Mouse (Mus musculus) forebrain, embryonic 10.5 days (tissue): ENCODE measurements around the gene Klhl3. TPM values are rescaled to one million over a fixed set of nuclear protein-coding genes. Genes with fewer than 3 reads are reported as not detected.

Experiments
- DNase-seq: peaks from one replicate; pipeline ENCODE4 v3.0.0-alpha.2; 2017; ENCODE audit warnings: low spot score; ENCODE audit errors: extremely low spot score
- H3K27ac ChIP-seq: fragments of 300-500 bp; sonication (generic); 2 replicates; pipeline ENCODE4 v1.5.1; 2016; ENCODE audit warnings: mild to moderate bottlenecking
- H3K27me3 ChIP-seq: fragments of 300-500 bp; sonication (generic); 2 replicates; pipeline ENCODE4 v1.6.1; 2016; ENCODE audit warnings: mild to moderate bottlenecking; ENCODE audit not compliant: poor library complexity, severe bottlenecking
- H3K36me3 ChIP-seq: fragments of 300-500 bp; sonication (generic); replicated peaks from 2 replicates; pipeline ENCODE4 v1.6.1; 2016; ENCODE audit warnings: mild to moderate bottlenecking, moderate library complexity
- H3K4me1 ChIP-seq: fragments of 300-500 bp; sonication (generic); 2 replicates; pipeline ENCODE4 v1.6.1; 2016
- H3K4me3 ChIP-seq: fragments of 300-500 bp; sonication (generic); 2 replicates; pipeline ENCODE4 v1.5.1; 2016; ENCODE audit warnings: mild to moderate bottlenecking, moderate library complexity
- H3K9me3 ChIP-seq: fragments of 300-500 bp; sonication (generic); 2 replicates; pipeline ENCODE4 v1.6.1; 2016; ENCODE audit warnings: mild to moderate bottlenecking, moderate library complexity
- WGBS: fragments of 180-500 bp; shearing (Covaris S2); methylation state at CpG from one replicate; pipeline ENCODE4 v1.1.7; 2016; 5-methylcytosine and 5-hydroxymethylcytosine counted together
- polyA plus RNA-seq: library from polyadenylated mRNA; unstranded; fragments of >200 nt; fragmentation: Nextera tagmentation; extraction: Ambion mirVana; gene quantifications from 2 replicates; pipeline ENCODE4 v1.2.1, GENCODE M21; 2016

Gene Klhl3
- polyA plus RNA-seq, 1 experiment from 2014 or later = 2.1 TPM

GRCm38 (mm10) chr13:57996536-57996935 is 116.9 kb downstream of the Klhl3 start:
- H3K27me3 ChIP-seq = no peaks in the 10 kb centered on the region
- WGBS = 90% methylated on average over 11 of the region's 11 CpGs
- H3K9me3 ChIP-seq = no peaks in the 10 kb centered on the region
- H3K27ac ChIP-seq = no peak overlapping the region
- no peak overlapping the region for H3K4me3 ChIP-seq
- no peaks in the 10 kb centered on the region for H3K36me3 ChIP-seq
- no peak for DNase-seq
- H3K4me1 ChIP-seq = no peaks in the 10 kb centered on the region

- Histone ChIP-seq H3K9me3 (no peaks in the 10 kb centered on the region), H3K27ac (no peak overlapping the region), H3K36me3 (no peaks in the 10 kb centered on the region), H3K4me1 (no peaks in the 10 kb centered on the region), H3K27me3 (no peaks in the 10 kb centered on the region), H3K4me3 (no peak overlapping the region)
- DNase-seq = no peak
- 89% methylated on average over 13 of the region's 13 CpGs for WGBS
Measured at GRCm38 (mm10) chr13:57995864-57996263, 117.5 kb downstream of the Klhl3 start.

- H3K27ac ChIP-seq = no peak overlapping the region
- DNase-seq = no peak
- H3K27me3 ChIP-seq = no peaks in the 10 kb centered on the region
- WGBS = 71% methylated on average over 10 of the region's 10 CpGs
- peaks cover 31% of the 10 kb centered on the region for H3K4me1 ChIP-seq
- no peaks in the 10 kb centered on the region for H3K9me3 ChIP-seq
- H3K4me3 ChIP-seq = no peak overlapping the region
- H3K36me3 ChIP-seq = no peaks in the 10 kb centered on the region
Measured at GRCm38 (mm10) chr13:57984637-57985036, 128.8 kb downstream of the Klhl3 start.

GRCm38 (mm10) chr13:57984163-57984562 is 129.2 kb downstream of the Klhl3 start:
- no peaks in the 10 kb centered on the region for H3K27me3 ChIP-seq
- no peak overlapping the region for H3K27ac ChIP-seq
- no peaks in the 10 kb centered on the region for H3K9me3 ChIP-seq
- WGBS = 62% methylated on average over 8 of the region's 8 CpGs
- no peak for DNase-seq
- no peaks in the 10 kb centered on the region for H3K36me3 ChIP-seq
- no peak overlapping the region for H3K4me3 ChIP-seq
- peaks cover 32% of the 10 kb centered on the region for H3K4me1 ChIP-seq

- Histone ChIP-seq H3K4me1 (peaks cover 38% of the 10 kb centered on the region), H3K4me3 (no peak overlapping the region), H3K9me3 (no peaks in the 10 kb centered on the region), H3K36me3 (no peaks in the 10 kb centered on the region), H3K27ac (no peak overlapping the region), H3K27me3 (no peaks in the 10 kb centered on the region)
- DNase-seq = no peak
- 86% methylated on average over 12 of the region's 12 CpGs for WGBS
Measured at GRCm38 (mm10) chr13:57983330-57983729, 130.1 kb downstream of the Klhl3 start.

GRCm38 (mm10) chr13:57982904-57983303 is 130.5 kb downstream of the Klhl3 start:
- Histone ChIP-seq H3K36me3 (no peaks in the 10 kb centered on the region), H3K27ac (no peak overlapping the region), H3K9me3 (no peaks in the 10 kb centered on the region), H3K4me3 (no peak overlapping the region), H3K27me3 (no peaks in the 10 kb centered on the region), H3K4me1 (peaks cover 38% of the 10 kb centered on the region)
- no peak for DNase-seq
- 75% methylated on average over 11 of the region's 11 CpGs for WGBS

- Histone ChIP-seq H3K27me3 (no peaks in the 10 kb centered on the region), H3K4me1 (peaks cover 38% of the 10 kb centered on the region), H3K9me3 (peaks cover 4% of the 10 kb centered on the region; the same call in 1 of the 2 replicates), H3K4me3 (no peak overlapping the region), H3K27ac (no peak overlapping the region), H3K36me3 (no peaks in the 10 kb centered on the region)
- WGBS = 77% methylated on average over 9 of the region's 9 CpGs
- DNase-seq = no peak
Measured at GRCm38 (mm10) chr13:57980679-57981078, 132.7 kb downstream of the Klhl3 start.

- no peak overlapping the region for H3K27ac ChIP-seq
Measured at GRCm38 (mm10) chr13:57980071-57980470, 133.3 kb downstream of the Klhl3 start.

GRCm38 (mm10) chr13:57978931-57979330 is 134.5 kb downstream of the Klhl3 start:
- no peak overlapping the region for H3K4me3 ChIP-seq
- DNase-seq = no peak
- H3K27ac ChIP-seq = no peak overlapping the region
- no peaks in the 10 kb centered on the region for H3K36me3 ChIP-seq
- 18% methylated on average over 9 of the region's 9 CpGs for WGBS
- no peaks in the 10 kb centered on the region for H3K27me3 ChIP-seq
- H3K9me3 ChIP-seq = peaks cover 4% of the 10 kb centered on the region; the same call in 1 of the 2 replicates
- peaks cover 27% of the 10 kb centered on the region for H3K4me1 ChIP-seq

More at GRCm38 (mm10) chr13:57980071-57980470, 133.3 kb downstream of the Klhl3 start:
- peaks cover 36% of the 10 kb centered on the region for H3K4me1 ChIP-seq
- H3K9me3 ChIP-seq = peaks cover 4% of the 10 kb centered on the region; the same call in 1 of the 2 replicates
- no peaks in the 10 kb centered on the region for H3K27me3 ChIP-seq
- 60% methylated on average over 2 of the region's 2 CpGs for WGBS
- no peaks in the 10 kb centered on the region for H3K36me3 ChIP-seq
- DNase-seq = no peak
- H3K4me3 ChIP-seq = no peak overlapping the region

GRCm38 (mm10) chr13:57977721-57978120 is 135.7 kb downstream of the Klhl3 start:
- peaks cover 21% of the 10 kb centered on the region for H3K4me1 ChIP-seq
- no peak for DNase-seq
- H3K4me3 ChIP-seq = no peak overlapping the region
- 89% methylated on average over 6 of the region's 6 CpGs for WGBS
- H3K36me3 ChIP-seq = no peaks in the 10 kb centered on the region
- no peaks in the 10 kb centered on the region for H3K27me3 ChIP-seq
- H3K9me3 ChIP-seq = peaks cover 4% of the 10 kb centered on the region; the same call in 1 of the 2 replicates
- H3K27ac ChIP-seq = no peak overlapping the region

- no peak overlapping the region for H3K4me3 ChIP-seq
- H3K36me3 ChIP-seq = no peaks in the 10 kb centered on the region
- H3K27me3 ChIP-seq = 0 out of 2 replicates have a peak, but pooled peaks cover 4% of the 10 kb centered on the region
- WGBS = 73% methylated on average over 6 of the region's 6 CpGs
- DNase-seq = no peak
- H3K4me1 ChIP-seq = peaks cover 4% of the 10 kb centered on the region; the same call in 1 of the 2 replicates
- no peak overlapping the region for H3K27ac ChIP-seq
- no peaks in the 10 kb centered on the region for H3K9me3 ChIP-seq
Measured at GRCm38 (mm10) chr13:57965658-57966057, 147.7 kb downstream of the Klhl3 start.

GRCm38 (mm10) chr13:57960254-57960653 is 153.1 kb downstream of the Klhl3 start:
- Histone ChIP-seq H3K9me3 (no peaks in the 10 kb centered on the region), H3K27ac (no peak overlapping the region), H3K4me1 (no peaks in the 10 kb centered on the region), H3K4me3 (no peak overlapping the region), H3K27me3 (0 out of 2 replicates have a peak, but pooled peaks cover 4% of the 10 kb centered on the region), H3K36me3 (no peaks in the 10 kb centered on the region)
- no peak for DNase-seq
- 89% methylated on average over 2 of the region's 2 CpGs for WGBS

- no peak for DNase-seq
- no peak overlapping the region for H3K4me3 ChIP-seq
- WGBS = 90% methylated on average over 5 of the region's 5 CpGs
- H3K4me1 ChIP-seq = no peaks in the 10 kb centered on the region
- 0 out of 2 replicates have a peak, but pooled peaks cover 3% of the 10 kb centered on the region for H3K27me3 ChIP-seq
- H3K27ac ChIP-seq = no peak overlapping the region
- no peaks in the 10 kb centered on the region for H3K9me3 ChIP-seq
- no peaks in the 10 kb centered on the region for H3K36me3 ChIP-seq
Measured at GRCm38 (mm10) chr13:57959806-57960205, 153.6 kb downstream of the Klhl3 start.
